Mouse (Mus musculus) thymus, postnatal 36 days (tissue): ENCODE data around the gene Tspo2.
"Not testable (repeated sequence)": the region's sequence is repeated elsewhere in the genome, so short reads cannot be mapped to it uniquely, and the experiment has no call there.

Source experiments
- DNase-seq, 2 experiments: peaks; one replicate each; pipeline ENCODE4 v3.0.0; 2022; ENCODE audit warnings: mixed read lengths in 2 of 2

Gene Tspo2

GRCm38 (mm10) chr17:48451353-48451675 is at the start of gene Tspo2:
Tspo2 (minus strand) TSS chr17:48451522.
- no peak for DNase-seq

GRCm38 (mm10) chr17:48500846-48501445 is 49.6 kb upstream of the Tspo2 start:
- DNase-seq: no peak

GRCm38 (mm10) chr17:48497986-48498385 is 46.7 kb upstream of the Tspo2 start:
- no peak for DNase-seq

GRCm38 (mm10) chr17:48493986-48494385 is 42.7 kb upstream of the Tspo2 start:
- no peak for DNase-seq

- no peak for DNase-seq
These were observed 42.3 kb upstream of the Tspo2 start for GRCm38 (mm10) chr17:48493582-48493981.

- DNase-seq: no peak
These were observed 41.3 kb upstream of the Tspo2 start for GRCm38 (mm10) chr17:48492621-48493020.

- no peak for DNase-seq
These were observed 38.1 kb upstream of the Tspo2 start for GRCm38 (mm10) chr17:48489466-48489865.

GRCm38 (mm10) chr17:48484191-48484590 is 32.9 kb upstream of the Tspo2 start:
- no peak for DNase-seq

GRCm38 (mm10) chr17:48483764-48484163 is 32.4 kb upstream of the Tspo2 start:
- DNase-seq: no peak

- DNase-seq: no peak
These were observed 28.6 kb upstream of the Tspo2 start for GRCm38 (mm10) chr17:48479952-48480351.

GRCm38 (mm10) chr17:48475444-48475843 is 24.1 kb upstream of the Tspo2 start:
- no peak for DNase-seq

GRCm38 (mm10) chr17:48474282-48474681 is 23.0 kb upstream of the Tspo2 start:
- not testable (repeated sequence) for DNase-seq

- DNase-seq: peak; percentile 76 to 81
These were observed 16.3 kb upstream of the Tspo2 start for GRCm38 (mm10) chr17:48467395-48468231.

GRCm38 (mm10) chr17:48466769-48467394 is 15.6 kb upstream of the Tspo2 start:
- peak; percentile 26 to 42 for DNase-seq

- no peak for DNase-seq
These were observed 12.1 kb upstream of the Tspo2 start for GRCm38 (mm10) chr17:48463391-48463790.

GRCm38 (mm10) chr17:48462096-48462495 is 10.8 kb upstream of the Tspo2 start:
- DNase-seq: peak; percentile 77 to 86

GRCm38 (mm10) chr17:48457971-48458653 is 6.8 kb upstream of the Tspo2 start:
- DNase-seq: no peak

- DNase-seq: no peak
These were observed 4.6 kb upstream of the Tspo2 start for GRCm38 (mm10) chr17:48455955-48456354.

GRCm38 (mm10) chr17:48454688-48455087 is 3.4 kb upstream of the Tspo2 start, which contains the start of gene Unc5cl:
Unc5cl (plus strand) TSS chr17:48454901.
- DNase-seq: no peak

- no peak for DNase-seq
These were observed 2.9 kb upstream of the Tspo2 start for GRCm38 (mm10) chr17:48454190-48454589.

GRCm38 (mm10) chr17:48453489-48453888 is 2.2 kb upstream of the Tspo2 start:
- no peak for DNase-seq

- DNase-seq: no peak
These were observed 577 bp upstream of the Tspo2 start for GRCm38 (mm10) chr17:48451753-48452444.
